Mouse (Mus musculus) E14TG2a.4 (cell line): ENCODE data around the gene Rsc1a1.

Experiments used
- CTCF ChIP-seq: conservative IDR thresholded peaks from 2 replicates; pipeline ENCODE4 v1.5.1; 2014; ENCODE audit warnings: low read length
- NANOG ChIP-seq: IDR thresholded peaks from 2 replicates; pipeline ENCODE4 v1.6.1; 2014; ENCODE audit warnings: borderline replicate concordance, low read length, mixed read lengths
- POU5F1 ChIP-seq: IDR thresholded peaks from 2 replicates; pipeline ENCODE4 v1.6.1; 2014; ENCODE audit warnings: low read length, borderline replicate concordance

- TF ChIP-seq CTCF (no peak), POU5F1 (no peak), NANOG (no peak)
Observed at GRCm38 (mm10) chr4:141647187-141647586, 38.2 kb downstream of the Rsc1a1 start.
